Mouse (Mus musculus) intestine, embryonic 14.5 days (tissue): ENCODE data around the gene Prss8. TPM values are rescaled to one million over a fixed set of nuclear protein-coding genes. Genes with fewer than 3 reads are reported as not detected.

ENCODE experiments used
- ATAC-seq: fragments of 200-750 bp; cut with Nextera tagmentation; replicated peaks from 2 replicates; pipeline ENCODE4 v1.8.0; 2017; ENCODE audit warnings: low read depth, moderate number of reproducible peaks, moderate TSS enrichment, moderate library complexity; ENCODE audit not compliant: low FRiP score, low TSS enrichment
- DNase-seq: peaks from one replicate; pipeline ENCODE4 v3.0.0-alpha.2; 2018; ENCODE audit warnings: low spot score
- H3K27ac ChIP-seq: fragments of 300-500 bp; sonication (generic); 2 replicates; pipeline ENCODE4 v1.5.1; 2014; ENCODE audit warnings: low read depth, mild to moderate bottlenecking, control low read depth
- H3K27me3 ChIP-seq: fragments of 300-500 bp; sonication (generic); replicated peaks from 2 replicates; pipeline ENCODE4 v1.6.1; 2014; ENCODE audit warnings: low read length, control low read depth; ENCODE audit not compliant: control insufficient read depth, insufficient read depth
- H3K36me3 ChIP-seq: fragments of 300-500 bp; sonication (generic); 2 replicates; pipeline ENCODE4 v1.6.1; 2014; ENCODE audit warnings: low read length, control low read depth; ENCODE audit not compliant: control insufficient read depth, insufficient read depth
- H3K4me1 ChIP-seq: fragments of 300-500 bp; sonication (generic); replicated peaks from 2 replicates; pipeline ENCODE4 v1.6.1; 2014; ENCODE audit warnings: low read length, control low read depth, mixed read lengths; ENCODE audit not compliant: control insufficient read depth, insufficient read depth
- H3K4me2 ChIP-seq: fragments of 300-500 bp; sonication (generic); 2 replicates; pipeline ENCODE4 v1.6.1; 2014; ENCODE audit warnings: low read length
- H3K4me3 ChIP-seq: fragments of 300-500 bp; sonication (generic); 2 replicates; pipeline ENCODE4 v1.5.1; 2014; ENCODE audit warnings: low read depth, low read length, control low read depth, mixed read lengths
- H3K9ac ChIP-seq: fragments of 300-500 bp; sonication (generic); 2 replicates; pipeline ENCODE4 v1.6.1; 2014; ENCODE audit warnings: mild to moderate bottlenecking, low read length
- H3K9me3 ChIP-seq: fragments of 300-500 bp; sonication (generic); 2 replicates; pipeline ENCODE4 v1.6.1; 2016; ENCODE audit warnings: low read length, control low read depth; ENCODE audit not compliant: control insufficient read depth
- WGBS: fragments of 180-500 bp; shearing (Covaris S2); extraction: QIAGEN DNeasy Blood & Tissue Kit; methylation state at CpG from one replicate; pipeline ENCODE4 v1.1.7; 2014; 5-methylcytosine and 5-hydroxymethylcytosine counted together
- polyA plus RNA-seq: library from polyadenylated mRNA; unstranded; fragments of >200 nt; fragmentation: Nextera tagmentation; extraction: Ambion mirVana; gene quantifications from 2 replicates; pipeline ENCODE4 v1.2.1, GENCODE M21; 2014

Prss8 gene
- polyA plus RNA-seq, 1 experiment from 2014 or later: 41.6 TPM

- Histone ChIP-seq H3K27ac (no peak overlapping the region), H3K4me1 (peaks cover 15% of the 10 kb centered on the region), H3K4me2 (no peak overlapping the region), H3K27me3 (no peaks in the 10 kb centered on the region), H3K36me3 (peaks cover 51% of the 10 kb centered on the region), H3K9me3 (no peaks in the 10 kb centered on the region), H3K9ac (no peak overlapping the region), H3K4me3 (no peak overlapping the region)
- 86% methylated on average over 4 of the region's 4 CpGs for WGBS
- DNase-seq (no peak), ATAC-seq (no peak)
Observed at GRCm38 (mm10) chr7:127908656-127909055, 21.2 kb downstream of the Prss8 start.

GRCm38 (mm10) chr7:127907939-127908338 is 22.0 kb downstream of the Prss8 start:
- Histone ChIP-seq H3K4me1 (peaks cover 11% of the 10 kb centered on the region), H3K36me3 (peaks cover 51% of the 10 kb centered on the region)

GRCm38 (mm10) chr7:127903971-127904796 is 25.7 kb downstream of the Prss8 start, which contains the start of gene Bckdk:
Gene Bckdk (plus strand): TSS chr7:127904082.
- ATAC-seq: peak; percentile 84
- 7% methylated on average over 38 of the region's 38 CpGs for WGBS

More at GRCm38 (mm10) chr7:127907939-127908338, 22.0 kb downstream of the Prss8 start:
- ATAC-seq: no peak
- Histone ChIP-seq H3K27me3 (no peaks in the 10 kb centered on the region), H3K9ac (no peak overlapping the region), H3K27ac (no peak overlapping the region), H3K9me3 (no peaks in the 10 kb centered on the region), H3K4me2 (no peak overlapping the region), H3K4me3 (no peak overlapping the region)
- no peak for DNase-seq
- WGBS: 96% methylated on average over 12 of the region's 12 CpGs

GRCm38 (mm10) chr7:127901772-127902171 is 28.1 kb downstream of the Prss8 start:
- H3K4me3 ChIP-seq: no peak overlapping the region
- peaks cover 7% of the 10 kb centered on the region for H3K4me1 ChIP-seq
- no peaks in the 10 kb centered on the region for H3K9me3 ChIP-seq
- H3K27ac ChIP-seq: no peak overlapping the region
- H3K27me3 ChIP-seq: no peaks in the 10 kb centered on the region
- H3K36me3 ChIP-seq: peaks cover 20% of the 10 kb centered on the region
- no peak overlapping the region for H3K9ac ChIP-seq
- H3K4me2 ChIP-seq: no peak overlapping the region
- DNase-seq: no peak
- no peak for ATAC-seq
- WGBS: 82% methylated on average over 2 of the region's 2 CpGs

More at GRCm38 (mm10) chr7:127903971-127904796, 25.7 kb downstream of the Prss8 start, which contains the start of gene Bckdk:
- H3K27ac ChIP-seq: peak within 1 kb of the TSS; percentile 85
- peaks cover 44% of the 10 kb centered on the region for H3K36me3 ChIP-seq
- H3K9ac ChIP-seq: peak within 1 kb of the TSS; percentile 92
- H3K9me3 ChIP-seq: no peaks in the 10 kb centered on the region
- peak within 1 kb of the TSS; percentile 88 for H3K4me2 ChIP-seq
- peak; percentile 83 for DNase-seq
- H3K27me3 ChIP-seq: no peaks in the 10 kb centered on the region
- H3K4me1 ChIP-seq: peaks cover 7% of the 10 kb centered on the region
- peak within 1 kb of the TSS; percentile 88 for H3K4me3 ChIP-seq

GRCm38 (mm10) chr7:127899997-127900396 is 29.9 kb downstream of the Prss8 start:
- Histone ChIP-seq H3K27me3 (no peaks in the 10 kb centered on the region), H3K27ac (peak overlapping the region; percentile 60), H3K4me1 (peaks cover 5% of the 10 kb centered on the region), H3K9me3 (no peaks in the 10 kb centered on the region), H3K9ac (no peak overlapping the region), H3K36me3 (peaks cover 2% of the 10 kb centered on the region; the same call in 1 of the 2 replicates), H3K4me3 (no peak overlapping the region), H3K4me2 (peak overlapping the region; percentile 1; the same call in 1 of the 2 replicates)
- WGBS: 33% methylated on average over 7 of the region's 7 CpGs
- DNase-seq (no peak), ATAC-seq (0 out of 2 replicates have a peak, but pooled peaks have one; percentile 3)

GRCm38 (mm10) chr7:127898179-127898956 is 31.5 kb downstream of the Prss8 start:
- Histone ChIP-seq H3K27me3 (no peaks in the 10 kb centered on the region), H3K4me3 (no peak overlapping the region), H3K27ac (0 out of 2 replicates have a peak overlapping the region, but pooled peaks have one; percentile 60), H3K36me3 (no peaks in the 10 kb centered on the region; the same call in 1 of the 2 replicates), H3K4me1 (peaks cover 8% of the 10 kb centered on the region), H3K9ac (no peak overlapping the region), H3K4me2 (no peak overlapping the region), H3K9me3 (no peaks in the 10 kb centered on the region)
- ATAC-seq: no peak
- no peak for DNase-seq
- WGBS: 33% methylated on average over 10 of the region's 10 CpGs

GRCm38 (mm10) chr7:127897542-127897941 is 32.4 kb downstream of the Prss8 start:
- ATAC-seq (no peak), DNase-seq (no peak)
- no peaks in the 10 kb centered on the region for H3K9me3 ChIP-seq
- no peak overlapping the region for H3K27ac ChIP-seq
- peaks cover 8% of the 10 kb centered on the region for H3K36me3 ChIP-seq
- 86% methylated on average over 7 of the region's 7 CpGs for WGBS
- H3K4me1 ChIP-seq: peaks cover 8% of the 10 kb centered on the region
- no peak overlapping the region for H3K4me3 ChIP-seq
- no peak overlapping the region for H3K4me2 ChIP-seq
- no peak overlapping the region for H3K9ac ChIP-seq
- no peaks in the 10 kb centered on the region for H3K27me3 ChIP-seq

- DNase-seq: peak; percentile 66
- no peak for ATAC-seq
- H3K4me2 ChIP-seq: no peak overlapping the region
- no peaks in the 10 kb centered on the region for H3K9me3 ChIP-seq
- WGBS: 61% methylated on average over 13 of the region's 13 CpGs
- H3K4me3 ChIP-seq: no peak overlapping the region
- no peak overlapping the region for H3K9ac ChIP-seq
- H3K4me1 ChIP-seq: peaks cover 8% of the 10 kb centered on the region
- no peak overlapping the region for H3K27ac ChIP-seq
- peaks cover 11% of the 10 kb centered on the region for H3K36me3 ChIP-seq
- no peaks in the 10 kb centered on the region for H3K27me3 ChIP-seq
Observed at GRCm38 (mm10) chr7:127896384-127896783, 33.5 kb downstream of the Prss8 start.
